Mouse (Mus musculus) spleen, adult 2 months (tissue): ENCODE measurements around the gene Prkcg.

ENCODE experiments used
- CTCF ChIP-seq: fragments of 200-500 bp; IDR thresholded peaks from 2 replicates; pipeline ENCODE4 v1.5.1; 2011; ENCODE audit warnings: mild to moderate bottlenecking, inconsistent platforms; ENCODE audit not compliant: insufficient read depth, insufficient read length, insufficient replicate concordance; ENCODE audit errors: extremely low read depth
- POLR2A ChIP-seq: fragments of 200-500 bp; IDR thresholded peaks from 2 replicates; pipeline ENCODE4 v1.6.1; 2011; ENCODE audit warnings: low read depth, low read length, inconsistent platforms

DNA sequence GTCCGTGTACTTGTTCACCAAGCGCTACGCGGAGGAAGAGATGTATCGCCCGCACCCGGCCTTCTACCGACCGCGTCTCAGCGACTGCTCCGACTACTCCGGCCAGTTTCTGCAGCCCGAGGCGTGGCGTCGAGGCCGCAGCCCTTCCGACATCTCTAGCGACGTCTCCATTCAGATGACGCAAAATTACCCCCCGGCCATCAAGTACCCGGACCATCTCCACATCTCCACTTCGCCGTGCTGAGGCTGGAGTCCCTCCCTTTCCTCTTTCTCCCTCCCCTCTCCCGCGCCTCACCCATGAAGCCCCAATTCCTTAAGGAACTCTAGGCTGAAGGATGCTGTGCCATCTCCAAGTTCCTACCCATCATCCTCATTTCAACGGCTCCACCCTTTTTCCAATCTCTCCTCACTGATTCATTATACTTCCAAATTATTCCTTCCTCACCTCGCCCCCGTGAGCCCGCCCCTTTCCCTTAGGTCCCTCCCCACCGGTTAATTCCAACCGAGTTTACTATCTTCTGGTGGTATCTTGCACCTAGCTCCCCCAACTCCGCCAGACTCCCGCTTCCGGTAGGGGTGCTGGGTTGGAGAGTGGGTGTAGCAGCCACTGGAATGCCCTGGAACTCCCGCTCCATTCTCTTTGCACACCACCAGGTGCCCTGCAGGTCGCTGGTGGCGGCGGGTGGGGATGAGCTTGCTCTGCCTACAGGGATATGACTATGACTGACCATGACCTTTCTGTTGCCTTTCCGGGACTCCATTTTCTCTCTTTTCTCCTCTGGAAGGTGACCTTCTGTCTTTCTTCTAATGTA lies 77.9 kb downstream of the Prkcg start:
- TF ChIP-seq CTCF: no peak
- TF ChIP-seq POLR2A: no peak
